Mouse (Mus musculus): ENCODE measurements around the gene Mmgt2.

Mmgt2 gene

GRCm38 (mm10) chr11:62621079-62621478, 27.4 kb upstream of the Mmgt2 start:
- DNase-seq (ENCODE audit: extremely low read depth, low read depth), result no peak

GRCm38 (mm10) chr11:62621586-62622283, 26.7 kb upstream of the Mmgt2 start:
- DNase-seq (ENCODE audit: extremely low read depth, low read depth), result no peak

- DNase-seq (ENCODE audit: extremely low read depth, low read depth), result no peak
These were observed 25.6 kb upstream of the Mmgt2 start for GRCm38 (mm10) chr11:62622850-62623249.

- DNase-seq (ENCODE audit: extremely low read depth, low read depth), result no peak
These were observed 23.8 kb upstream of the Mmgt2 start for GRCm38 (mm10) chr11:62624341-62625291.

- no peak for DNase-seq (ENCODE audit: extremely low read depth, low read depth)
These were observed 18.9 kb upstream of the Mmgt2 start for GRCm38 (mm10) chr11:62629352-62630224.

GRCm38 (mm10) chr11:62630225-62630821, 18.1 kb upstream of the Mmgt2 start:
- DNase-seq (ENCODE audit: extremely low read depth, low read depth), result no peak

GRCm38 (mm10) chr11:62631138-62631537, 17.3 kb upstream of the Mmgt2 start:
- DNase-seq (ENCODE audit: extremely low read depth, low read depth), result no peak

- no peak for DNase-seq (ENCODE audit: extremely low read depth, low read depth)
These were observed 13.1 kb upstream of the Mmgt2 start for GRCm38 (mm10) chr11:62635406-62635805.

- DNase-seq (ENCODE audit: extremely low read depth, low read depth), result no peak
These were observed 12.2 kb upstream of the Mmgt2 start for GRCm38 (mm10) chr11:62636105-62636839.

- DNase-seq (ENCODE audit: extremely low read depth, low read depth), result no peak
These were observed 11.6 kb upstream of the Mmgt2 start for GRCm38 (mm10) chr11:62636840-62637221.

- DNase-seq (ENCODE audit: extremely low read depth, low read depth), result no peak
These were observed 11.1 kb upstream of the Mmgt2 start for GRCm38 (mm10) chr11:62637401-62637800.

GRCm38 (mm10) chr11:62637806-62638205, 10.7 kb upstream of the Mmgt2 start:
- DNase-seq (ENCODE audit: extremely low read depth, low read depth), result no peak

- DNase-seq (ENCODE audit: extremely low read depth, low read depth), result no peak
These were observed 10.1 kb upstream of the Mmgt2 start for GRCm38 (mm10) chr11:62638402-62638801.

- no peak for DNase-seq (ENCODE audit: extremely low read depth, low read depth)
These were observed 8.1 kb upstream of the Mmgt2 start for GRCm38 (mm10) chr11:62640378-62640777.

- no peak for DNase-seq (ENCODE audit: extremely low read depth, low read depth)
These were observed 6.2 kb upstream of the Mmgt2 start for GRCm38 (mm10) chr11:62642023-62642844.

- no peak for DNase-seq (ENCODE audit: extremely low read depth, low read depth)
These were observed 5.3 kb upstream of the Mmgt2 start for GRCm38 (mm10) chr11:62643011-62643631.

GRCm38 (mm10) chr11:62643681-62644363, 4.6 kb upstream of the Mmgt2 start:
- DNase-seq (ENCODE audit: extremely low read depth, low read depth), result no peak

- no peak for DNase-seq (ENCODE audit: extremely low read depth, low read depth)
These were observed 3.7 kb upstream of the Mmgt2 start for GRCm38 (mm10) chr11:62644602-62645336.
